Mouse (Mus musculus) hindbrain, embryonic 14.5 days (tissue): Measurements from ENCODE around the gene Ccr8. TPM values are rescaled to one million over a fixed set of nuclear protein-coding genes. Genes with fewer than 3 reads are reported as not detected.

Experiments used
- ATAC-seq: fragments of 200-750 bp; cut with Nextera tagmentation; 2 replicates; pipeline ENCODE4 v1.8.0; 2017; ENCODE audit warnings: moderate number of reproducible peaks, mild to moderate bottlenecking, moderate TSS enrichment, moderate library complexity; ENCODE audit not compliant: low FRiP score
- DNase-seq: peaks from one replicate; pipeline ENCODE4 v3.0.0-alpha.2; 2015; ENCODE audit warnings: low spot score
- H3K27ac ChIP-seq: fragments of 300-500 bp; sonication (generic); 2 replicates; pipeline ENCODE4 v1.5.1; 2014; ENCODE audit warnings: mild to moderate bottlenecking, moderate library complexity
- H3K27me3 ChIP-seq: fragments of 300-500 bp; sonication (generic); 2 replicates; pipeline ENCODE4 v1.6.1; 2014; ENCODE audit warnings: mild to moderate bottlenecking, low read length, mixed read lengths; ENCODE audit not compliant: control insufficient read depth, insufficient read depth
- H3K36me3 ChIP-seq: fragments of 300-500 bp; sonication (generic); replicated peaks from 2 replicates; pipeline ENCODE4 v1.6.1; 2014; ENCODE audit not compliant: control insufficient read depth, insufficient read depth
- H3K4me1 ChIP-seq: fragments of 300-500 bp; sonication (generic); replicated peaks from 2 replicates; pipeline ENCODE4 v1.6.1; 2014; ENCODE audit warnings: antibody characterized with exemption, low read length, mixed read lengths; ENCODE audit not compliant: control insufficient read depth, insufficient read depth
- H3K4me2 ChIP-seq: fragments of 300-500 bp; sonication (generic); replicated peaks from 2 replicates; pipeline ENCODE4 v1.6.1; 2014; ENCODE audit warnings: mild to moderate bottlenecking, moderate library complexity
- H3K4me3 ChIP-seq: fragments of 300-500 bp; sonication (generic); replicated peaks from 2 replicates; pipeline ENCODE4 v1.5.1; 2014; ENCODE audit warnings: mild to moderate bottlenecking, low read length
- H3K9ac ChIP-seq: fragments of 300-500 bp; sonication (generic); 2 replicates; pipeline ENCODE4 v1.6.1; 2014
- H3K9me3 ChIP-seq: fragments of 300-500 bp; sonication (generic); 2 replicates; pipeline ENCODE4 v1.6.1; 2016; ENCODE audit warnings: low read length; ENCODE audit not compliant: control insufficient read depth
- WGBS: fragments of 180-500 bp; shearing (Covaris S2); extraction: QIAGEN DNeasy Blood & Tissue Kit; methylation state at CpG from one replicate; pipeline ENCODE4 v1.1.7; 2014; 5-methylcytosine and 5-hydroxymethylcytosine counted together
- polyA plus RNA-seq: library from polyadenylated mRNA; unstranded; fragments of >200 nt; fragmentation: Nextera tagmentation; extraction: Ambion mirVana; gene quantifications from 2 replicates; pipeline ENCODE4 v1.2.1, GENCODE M21; 2014

The Ccr8 gene
- polyA plus RNA-seq, 1 experiment from 2014 or later: not detected

- no peak overlapping the region for H3K4me2 ChIP-seq
- WGBS: 59% methylated on average over 4 of the region's 4 CpGs
- no peaks in the 10 kb centered on the region for H3K4me1 ChIP-seq
- H3K9me3 ChIP-seq: no peaks in the 10 kb centered on the region
- no peak overlapping the region for H3K4me3 ChIP-seq
- H3K27ac ChIP-seq: no peak overlapping the region
- H3K36me3 ChIP-seq: no peaks in the 10 kb centered on the region
- DNase-seq (no peak), ATAC-seq (no peak)
- no peaks in the 10 kb centered on the region for H3K27me3 ChIP-seq
- no peak overlapping the region for H3K9ac ChIP-seq
Measured at GRCm38 (mm10) chr9:120082691-120083090, 9.2 kb upstream of the Ccr8 start.

GRCm38 (mm10) chr9:120083158-120083894 is 8.6 kb upstream of the Ccr8 start:
- Histone ChIP-seq H3K27ac (no peak overlapping the region), H3K9ac (no peak overlapping the region), H3K4me3 (no peak overlapping the region), H3K4me1 (no peaks in the 10 kb centered on the region), H3K9me3 (no peaks in the 10 kb centered on the region), H3K4me2 (no peak overlapping the region), H3K27me3 (no peaks in the 10 kb centered on the region), H3K36me3 (no peaks in the 10 kb centered on the region)
- DNase-seq (no peak), ATAC-seq (no peak)
- WGBS: 81% methylated on average over 18 of the region's 18 CpGs

- no peaks in the 10 kb centered on the region for H3K9me3 ChIP-seq
- H3K27me3 ChIP-seq: no peaks in the 10 kb centered on the region
- H3K9ac ChIP-seq: no peak overlapping the region
- H3K36me3 ChIP-seq: no peaks in the 10 kb centered on the region
- no peak for ATAC-seq
- WGBS: 90% methylated on average over 9 of the region's 9 CpGs
- DNase-seq: no peak
- H3K4me1 ChIP-seq: no peaks in the 10 kb centered on the region
- H3K4me3 ChIP-seq: no peak overlapping the region
- no peak overlapping the region for H3K27ac ChIP-seq
- H3K4me2 ChIP-seq: no peak overlapping the region
Measured at GRCm38 (mm10) chr9:120084406-120084805, 7.5 kb upstream of the Ccr8 start.

GRCm38 (mm10) chr9:120089125-120089524 is 2.8 kb upstream of the Ccr8 start:
- no peak for ATAC-seq
- DNase-seq: no peak

GRCm38 (mm10) chr9:120091086-120091485 is 828 bp upstream of the Ccr8 start:
- 92% methylated on average over 10 of the region's 10 CpGs for WGBS
- ATAC-seq (no peak), DNase-seq (no peak)
- no peaks in the 10 kb centered on the region for H3K36me3 ChIP-seq
- H3K27ac ChIP-seq: no peak overlapping the region
- H3K9me3 ChIP-seq: no peaks in the 10 kb centered on the region
- H3K4me3 ChIP-seq: no peak overlapping the region
- H3K4me2 ChIP-seq: no peak overlapping the region
- no peaks in the 10 kb centered on the region for H3K4me1 ChIP-seq
- H3K27me3 ChIP-seq: no peaks in the 10 kb centered on the region
- H3K9ac ChIP-seq: no peak overlapping the region

More at GRCm38 (mm10) chr9:120089125-120089524, 2.8 kb upstream of the Ccr8 start:
- H3K4me2 ChIP-seq: no peak overlapping the region
- H3K9ac ChIP-seq: no peak overlapping the region
- H3K9me3 ChIP-seq: no peaks in the 10 kb centered on the region
- no peak overlapping the region for H3K4me3 ChIP-seq
- H3K27ac ChIP-seq: no peak overlapping the region
- H3K36me3 ChIP-seq: no peaks in the 10 kb centered on the region
- WGBS: 91% methylated on average over 7 of the region's 7 CpGs
- H3K27me3 ChIP-seq: no peaks in the 10 kb centered on the region
- H3K4me1 ChIP-seq: no peaks in the 10 kb centered on the region

- WGBS: 91% methylated on average over 13 of the region's 13 CpGs
- no peak for DNase-seq
Measured at GRCm38 (mm10) chr9:120093701-120094100, 1.8 kb downstream of the Ccr8 start.

GRCm38 (mm10) chr9:120095886-120096285 is 4.0 kb downstream of the Ccr8 start:
- WGBS: 87% methylated on average over 7 of the region's 7 CpGs
- H3K27ac ChIP-seq: no peak overlapping the region
- DNase-seq (no peak), ATAC-seq (no peak)
- H3K4me1 ChIP-seq: no peaks in the 10 kb centered on the region
- H3K4me3 ChIP-seq: no peak overlapping the region
- H3K9me3 ChIP-seq: no peaks in the 10 kb centered on the region
- no peak overlapping the region for H3K4me2 ChIP-seq
- H3K9ac ChIP-seq: no peak overlapping the region
- no peaks in the 10 kb centered on the region for H3K36me3 ChIP-seq
- no peaks in the 10 kb centered on the region for H3K27me3 ChIP-seq

More at GRCm38 (mm10) chr9:120093701-120094100, 1.8 kb downstream of the Ccr8 start:
- Histone ChIP-seq H3K4me2 (no peak overlapping the region), H3K36me3 (no peaks in the 10 kb centered on the region), H3K9ac (no peak overlapping the region), H3K4me3 (no peak overlapping the region), H3K27me3 (no peaks in the 10 kb centered on the region), H3K4me1 (no peaks in the 10 kb centered on the region), H3K9me3 (no peaks in the 10 kb centered on the region), H3K27ac (no peak overlapping the region)
- ATAC-seq: no peak

- no peak overlapping the region for H3K27ac ChIP-seq
- no peaks in the 10 kb centered on the region for H3K9me3 ChIP-seq
- WGBS: 18% methylated on average over 7 of the region's 7 CpGs
- no peak overlapping the region for H3K4me3 ChIP-seq
- DNase-seq (peak; percentile 85), ATAC-seq (no peak)
- H3K9ac ChIP-seq: no peak overlapping the region
- no peaks in the 10 kb centered on the region for H3K27me3 ChIP-seq
- no peak overlapping the region for H3K4me2 ChIP-seq
- H3K4me1 ChIP-seq: no peaks in the 10 kb centered on the region
- H3K36me3 ChIP-seq: no peaks in the 10 kb centered on the region
Measured at GRCm38 (mm10) chr9:120098682-120099081, 6.8 kb downstream of the Ccr8 start.

GRCm38 (mm10) chr9:120099304-120099703 is 7.4 kb downstream of the Ccr8 start:
- DNase-seq (no peak), ATAC-seq (no peak)
- Histone ChIP-seq H3K9ac (no peak overlapping the region), H3K27ac (no peak overlapping the region), H3K27me3 (no peaks in the 10 kb centered on the region), H3K36me3 (no peaks in the 10 kb centered on the region), H3K4me2 (no peak overlapping the region), H3K4me3 (no peak overlapping the region), H3K4me1 (no peaks in the 10 kb centered on the region), H3K9me3 (no peaks in the 10 kb centered on the region)
- 91% methylated on average over 8 of the region's 8 CpGs for WGBS

GRCm38 (mm10) chr9:120101165-120101564 is 9.3 kb downstream of the Ccr8 start:
- H3K4me2 ChIP-seq: no peak overlapping the region
- H3K4me1 ChIP-seq: no peaks in the 10 kb centered on the region
- no peak overlapping the region for H3K27ac ChIP-seq
- H3K27me3 ChIP-seq: no peaks in the 10 kb centered on the region
- WGBS: 93% methylated on average over 2 of the region's 2 CpGs
- no peaks in the 10 kb centered on the region for H3K36me3 ChIP-seq
- no peaks in the 10 kb centered on the region for H3K9me3 ChIP-seq
- H3K9ac ChIP-seq: no peak overlapping the region
- DNase-seq (no peak), ATAC-seq (no peak)
- H3K4me3 ChIP-seq: no peak overlapping the region
